Mouse (Mus musculus) adrenal gland, adult 2 months (tissue): ENCODE results near the gene Tnfrsf23. TPM values are rescaled to one million over a fixed set of nuclear protein-coding genes. Genes with fewer than 3 reads are reported as not detected.
"Not testable (repeated sequence)": the region's sequence is repeated elsewhere in the genome, so short reads cannot be mapped to it uniquely, and the experiment has no call there.

Experiments
- DNase-seq: peaks from one replicate; pipeline ENCODE4 v3.0.0; 2021
- polyA plus RNA-seq: library from polyadenylated mRNA; depleted of rRNA; stranded (reverse); fragments of >200 nt; gene quantifications from 2 replicates; pipeline ENCODE4 v1.2.3, GENCODE M21; 2012
- total RNA-seq, 2 experiments: library from RNA; stranded (reverse); gene quantifications; 2 replicates each; pipeline ENCODE4 v1.2.3; 2021

Gene Tnfrsf23
- total and polyA plus RNA-seq, 3 experiments = 1.3 to 4.4 (median 3.1) TPM

GRCm38 (mm10) chr7:143681566-143681965 is 4.1 kb downstream of the Tnfrsf23 start:
- no peak for DNase-seq

- DNase-seq = not testable (repeated sequence)
Measured at GRCm38 (mm10) chr7:143680836-143681235, 4.8 kb downstream of the Tnfrsf23 start.

GRCm38 (mm10) chr7:143679650-143680049 is 6.0 kb downstream of the Tnfrsf23 start:
- DNase-seq = not testable (repeated sequence)

GRCm38 (mm10) chr7:143666427-143667311 is 19.0 kb downstream of the Tnfrsf23 start:
- DNase-seq = no peak

GRCm38 (mm10) chr7:143663470-143663869 is 22.2 kb downstream of the Tnfrsf23 start:
- no peak for DNase-seq

GRCm38 (mm10) chr7:143660797-143661196 is 24.9 kb downstream of the Tnfrsf23 start:
- DNase-seq = no peak

GRCm38 (mm10) chr7:143649769-143650346 is 35.8 kb downstream of the Tnfrsf23 start:
- DNase-seq = not testable (repeated sequence)

GRCm38 (mm10) chr7:143649034-143649768 is 36.5 kb downstream of the Tnfrsf23 start, which contains the start of gene Tnfrsf22:
TSS of gene Tnfrsf22 (minus strand) at chr7:143649661.
- DNase-seq = peak; percentile 93

- not testable (repeated sequence) for DNase-seq
Measured at GRCm38 (mm10) chr7:143643949-143644348, 41.7 kb downstream of the Tnfrsf23 start.

GRCm38 (mm10) chr7:143636674-143637073 is 49.0 kb downstream of the Tnfrsf23 start:
- DNase-seq = no peak

GRCm38 (mm10) chr7:143631503-143631902 is 54.2 kb downstream of the Tnfrsf23 start:
- no peak for DNase-seq

- DNase-seq = no peak
Measured at GRCm38 (mm10) chr7:143629501-143629900, 56.2 kb downstream of the Tnfrsf23 start.

- no peak for DNase-seq
Measured at GRCm38 (mm10) chr7:143628540-143628939, 57.1 kb downstream of the Tnfrsf23 start, which contains the start of gene Tnfrsf26. TSS of gene Tnfrsf26 (minus strand) at chr7:143628722.

- DNase-seq = no peak
Measured at GRCm38 (mm10) chr7:143627555-143628286, 58.0 kb downstream of the Tnfrsf23 start.

GRCm38 (mm10) chr7:143626178-143626577 is 59.5 kb downstream of the Tnfrsf23 start:
- no peak for DNase-seq

- no peak for DNase-seq
Measured at GRCm38 (mm10) chr7:143625151-143625550, 60.5 kb downstream of the Tnfrsf23 start.

- DNase-seq = no peak
Measured at GRCm38 (mm10) chr7:143624561-143624960, 61.1 kb downstream of the Tnfrsf23 start.

- peak; percentile 13 for DNase-seq
Measured at GRCm38 (mm10) chr7:143620951-143621350, 64.7 kb downstream of the Tnfrsf23 start.
